Mouse (Mus musculus) lung, postnatal 36 days (tissue): Measurements from ENCODE around the gene Pfn4.
A peak's percentile ranks its signal among the peaks of the same experiment; 100 is the strongest.
"Not testable (repeated sequence)": the region's sequence is repeated elsewhere in the genome, so short reads cannot be mapped to it uniquely, and the experiment has no call there.

ENCODE experiments used
- DNase-seq: peaks from one replicate; pipeline ENCODE4 v3.0.0; 2022; ENCODE audit warnings: mixed read lengths

The Pfn4 gene

DNA sequence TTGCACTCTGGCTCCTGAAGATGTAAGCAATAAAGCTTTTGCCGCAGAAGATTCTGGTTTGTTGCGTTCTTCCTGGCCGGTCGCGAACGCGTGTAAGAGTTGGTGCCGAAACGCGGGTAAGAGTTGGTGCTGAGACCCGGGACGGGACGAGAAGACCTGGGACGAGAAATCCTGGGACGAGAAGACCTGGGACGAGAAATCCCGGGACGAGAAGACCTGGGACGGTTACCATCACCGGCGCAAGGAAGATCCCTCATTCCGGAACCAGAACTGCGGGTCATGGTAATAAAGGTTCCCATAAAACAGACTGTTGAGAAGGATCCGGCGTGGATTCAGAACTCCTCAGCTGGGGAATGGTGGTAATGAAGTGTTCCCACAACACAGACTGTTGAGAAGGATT is 19.3 kb downstream of the Pfn4 start:
- not testable (repeated sequence) for DNase-seq

DNA sequence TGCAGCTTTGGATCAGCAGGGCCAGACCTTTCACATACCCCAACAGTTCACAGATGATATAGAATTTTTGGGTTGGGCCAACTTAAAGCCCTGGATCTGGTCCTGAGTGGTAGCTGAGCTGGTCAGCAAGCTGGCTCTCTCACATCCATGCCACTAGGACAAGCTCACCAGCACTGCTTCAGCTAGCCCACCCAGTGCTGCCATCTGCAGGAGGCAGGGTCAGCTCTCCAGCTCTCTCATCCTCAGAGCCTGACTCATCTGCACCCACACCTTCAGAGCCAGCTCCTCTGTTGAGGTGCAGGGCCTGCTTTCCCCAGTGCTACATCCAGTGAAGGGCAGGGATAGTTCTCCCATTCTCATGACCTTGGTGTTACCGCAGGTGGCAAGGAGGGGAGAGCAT is 24.9 kb downstream of the Pfn4 start:
- DNase-seq, result no peak

DNA sequence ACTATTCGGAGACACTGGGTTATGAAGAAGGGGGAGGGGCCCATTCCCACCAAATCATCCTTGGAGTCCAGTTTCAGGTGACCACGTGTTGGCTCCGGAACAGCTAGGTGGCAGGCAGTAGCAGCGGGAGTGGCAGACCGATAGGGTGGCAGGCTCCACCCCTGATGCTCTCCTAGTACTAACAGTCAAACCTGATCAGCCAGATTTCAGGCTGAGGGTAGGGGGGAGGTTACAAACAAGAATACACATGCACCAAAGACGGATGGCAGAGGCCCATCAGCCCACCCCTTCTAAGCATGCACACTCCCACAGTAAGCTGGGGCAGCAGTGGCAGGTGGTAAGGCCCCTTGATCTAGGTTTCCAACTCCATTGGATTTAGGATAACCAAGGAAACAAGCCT is 28.6 kb downstream of the Pfn4 start:
- DNase-seq, result not testable (repeated sequence)

DNA sequence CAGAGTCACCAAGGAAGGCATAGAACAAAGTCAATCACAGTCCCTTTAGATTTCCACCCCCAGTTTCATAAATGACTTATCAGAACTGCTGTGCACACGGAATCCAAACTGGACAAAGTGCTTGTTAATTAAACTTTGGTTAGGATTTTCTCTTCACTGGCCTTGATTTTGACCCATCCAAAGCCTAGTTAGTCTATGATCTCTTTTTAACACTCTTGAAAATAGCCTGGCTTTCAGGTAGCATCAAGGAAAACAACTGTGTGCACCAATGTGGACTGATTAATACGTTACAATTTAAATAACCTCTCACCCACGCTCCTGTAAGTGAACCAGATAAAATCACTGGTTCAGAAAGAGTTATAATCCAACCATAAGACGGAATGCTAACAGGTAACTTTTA is 42.2 kb downstream of the Pfn4 start:
- DNase-seq, result no peak

DNA sequence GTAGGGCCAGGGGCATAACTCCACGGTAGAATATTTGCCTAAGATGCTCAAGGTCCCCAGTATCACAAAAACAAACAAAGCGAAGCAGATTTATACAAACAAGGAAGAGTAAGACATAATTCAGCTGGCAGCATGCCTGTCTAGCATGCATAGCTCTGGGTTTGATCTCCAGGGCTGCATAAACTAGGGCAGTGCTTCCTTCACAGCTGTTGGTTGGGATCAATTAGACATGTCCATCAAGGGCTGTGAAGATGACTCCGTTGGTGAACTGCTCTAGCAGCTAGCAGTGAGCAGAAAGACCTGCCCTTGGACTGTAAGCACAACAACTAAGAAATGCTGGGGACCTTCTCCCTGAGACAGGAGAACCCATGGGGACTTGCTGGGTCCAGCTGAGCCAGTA is 42.9 kb downstream of the Pfn4 start:
- DNase-seq, result no peak

- DNase-seq, result peak; percentile 28
Measured at GRCm38 (mm10) chr12:4813636-4814035, 44.8 kb downstream of the Pfn4 start.

DNA sequence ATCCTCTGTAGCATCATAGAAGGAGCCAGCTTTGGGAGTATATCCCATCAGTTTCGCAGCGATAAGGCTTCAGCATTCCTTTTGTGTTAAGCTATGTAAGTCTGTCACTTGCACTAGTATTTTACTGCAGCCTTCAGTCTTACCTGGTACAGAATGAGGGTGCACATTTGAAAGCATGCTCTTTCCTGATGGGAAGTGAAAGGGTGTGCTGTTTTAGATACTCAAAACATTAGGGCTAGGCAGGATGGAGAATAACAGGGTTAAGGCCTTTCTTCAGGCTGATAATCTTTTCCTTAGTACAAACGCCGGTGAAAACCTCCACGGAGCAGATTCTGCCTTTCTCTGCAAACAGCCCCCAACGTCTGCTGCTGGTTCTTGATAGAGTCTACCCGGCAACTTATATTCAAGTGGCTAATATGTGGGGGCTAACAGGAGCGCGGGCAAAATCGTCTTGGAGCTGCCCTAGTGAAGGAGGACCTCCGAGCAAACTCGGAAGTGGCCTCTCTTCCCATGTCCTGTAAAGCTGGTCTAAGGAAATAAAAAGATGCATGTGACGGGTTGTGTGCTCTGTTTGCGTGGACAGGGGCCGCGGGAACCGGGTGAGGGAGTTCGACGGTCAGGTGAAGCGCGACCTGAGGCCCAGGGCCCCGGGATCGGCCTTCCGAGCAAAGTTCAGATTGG is 48.0 kb downstream of the Pfn4 start:
- no peak for DNase-seq

DNA sequence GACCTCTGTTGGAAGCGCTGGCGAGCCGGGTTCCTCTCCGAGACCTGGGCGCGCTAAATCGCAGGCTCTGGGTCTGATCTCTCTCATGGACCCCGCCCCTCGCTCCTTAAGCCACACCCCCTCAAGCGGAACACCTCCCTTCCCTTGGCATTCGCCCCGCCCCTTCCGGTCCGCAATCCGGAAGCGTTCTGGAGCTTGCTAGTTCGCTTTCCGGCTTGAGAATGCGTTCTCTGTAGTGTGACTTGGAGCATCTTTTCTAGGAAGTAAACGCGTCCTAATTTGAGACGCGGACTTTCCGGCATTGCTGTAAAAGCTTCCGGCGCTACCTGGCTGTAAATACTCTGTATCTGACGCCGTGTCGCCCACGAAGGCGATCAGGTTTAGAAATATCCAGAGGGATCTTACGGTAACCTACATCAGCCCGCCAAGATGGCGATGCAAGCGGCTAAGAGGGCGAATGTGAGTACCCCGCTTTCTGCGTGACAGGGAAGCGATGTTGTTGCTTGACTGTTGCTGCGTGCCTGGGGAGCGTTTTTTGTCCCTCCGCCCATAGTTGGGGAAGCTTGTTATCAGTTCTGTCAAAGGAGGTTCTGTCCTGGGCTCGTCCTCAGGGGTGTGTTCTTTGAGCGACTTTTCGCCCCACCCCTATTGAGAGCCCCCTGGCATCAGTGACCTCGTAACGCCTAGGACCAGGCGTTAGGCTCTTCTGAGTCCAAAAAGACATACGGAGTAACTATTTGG is 48.7 kb downstream of the Pfn4 start, which contains the start of gene Sf3b6:
Gene Sf3b6, plus strand, starts transcription at position 184 of the 741 bp plus-strand sequence.
- DNase-seq, result peak; percentile 99

GRCm38 (mm10) chr12:4827256-4827655 is 58.4 kb downstream of the Pfn4 start:
- DNase-seq, result no peak
